Mouse (Mus musculus) central nervous system, embryonic 18 days (tissue): ENCODE measurements around the gene Slc36a3. TPM values are rescaled to one million over a fixed set of nuclear protein-coding genes. Genes with fewer than 3 reads are reported as not detected.

Experiments used
- polyA plus RNA-seq: library from polyadenylated mRNA; depleted of rRNA; stranded (reverse); fragments of >200 nt; gene quantifications from 2 replicates; pipeline ENCODE4 v1.2.3, GENCODE M21; 2012; rRNA removed

Gene Slc36a3
- polyA plus RNA-seq, result not detected in 2 replicates

DNA sequence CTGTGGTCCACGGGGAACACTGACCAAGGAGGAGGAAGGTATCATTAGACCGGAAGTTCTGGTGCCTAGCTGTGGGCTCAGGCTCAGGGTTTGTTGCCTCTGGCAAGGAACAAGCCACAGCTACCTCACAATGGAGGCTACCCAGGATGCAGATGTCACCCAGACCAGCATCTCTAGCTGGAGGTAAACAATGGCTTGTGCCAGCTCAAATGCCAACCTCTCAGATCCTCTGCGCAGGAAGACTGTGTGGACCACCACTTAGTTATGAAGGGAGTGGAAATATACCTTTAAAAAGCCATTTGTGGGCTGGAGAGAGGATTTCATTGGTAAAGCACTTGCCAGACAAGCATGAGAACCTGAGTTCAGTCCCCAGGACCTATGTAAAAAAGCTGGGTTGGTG, at the start of gene Slc36a3:
Gene Slc36a3 (minus strand): TSS at position 101 of the 400 bp plus-strand sequence.

GRCm38 (mm10) chr11:55184733-55185291, 33.3 kb upstream of the Slc36a3 start, which contains the start of gene Slc36a2:
Gene Slc36a2 (minus strand): TSS chr11:55185077.

DNA sequence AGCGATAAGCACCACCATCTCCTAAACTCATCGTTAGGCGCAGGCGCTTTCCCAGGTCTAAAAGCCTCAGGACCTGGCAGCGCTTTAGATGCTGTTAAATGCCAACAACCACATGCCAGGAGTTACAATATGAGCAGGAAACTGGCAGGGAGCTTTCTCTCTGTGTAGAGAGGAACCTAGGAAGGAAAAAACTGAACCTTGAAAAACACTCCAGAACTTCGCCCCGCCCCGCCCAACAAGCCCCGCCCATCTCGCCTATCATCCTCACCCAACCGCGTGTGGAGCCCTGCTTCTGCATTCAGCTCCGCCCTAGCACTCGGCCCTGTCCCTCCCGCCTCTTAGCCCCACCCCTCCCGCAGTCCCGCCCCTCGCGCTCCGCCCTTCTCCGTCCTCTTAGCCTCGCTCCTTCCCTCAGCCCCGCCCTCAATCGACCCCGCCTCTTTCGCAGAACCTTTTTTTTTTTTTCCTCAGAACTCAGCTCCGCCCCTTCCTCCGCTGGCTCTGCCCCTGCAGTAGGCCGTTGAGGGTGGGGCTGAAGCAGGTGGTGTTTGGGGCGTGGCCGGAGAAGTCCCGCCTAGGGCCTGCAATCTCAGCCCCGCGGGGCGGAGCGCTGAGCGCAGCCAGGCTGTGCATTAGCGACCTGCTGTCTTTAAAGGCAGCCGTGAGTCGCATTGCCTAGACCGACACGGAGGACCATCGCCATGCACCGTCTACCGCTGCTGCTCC, 53.9 kb downstream of the Slc36a3 start, which contains the start of gene Gm2a:
Gene Gm2a (plus strand): TSS at position 653 of the 726 bp plus-strand sequence.

GRCm38 (mm10) chr11:55077331-55078231, 73.9 kb downstream of the Slc36a3 start, which contains the start of gene Ccdc69:
Gene Ccdc69 (minus strand): TSS chr11:55078131.

Other genes with a start within 250 kb of the Slc36a3 start
- 11.4 and 14.7 TPM in 2 replicates for gene Gpx3, start 249.3 kb downstream of the Slc36a3 start, polyA plus RNA-seq
- gene Tnip1, start 188.8 kb downstream of the Slc36a3 start, polyA plus RNA-seq, result 11.8 and 12.5 TPM in 2 replicates
- gene Anxa6, start 118.3 kb downstream of the Slc36a3 start, polyA plus RNA-seq, result 44.2 and 55.6 TPM in 2 replicates
- 0.35 and 0.55 TPM in 2 replicates for gene Ccdc69, start 73.6 kb downstream of the Slc36a3 start, polyA plus RNA-seq
- 15.8 and 17.6 TPM in 2 replicates for gene Gm2a, start 53.6 kb downstream of the Slc36a3 start, polyA plus RNA-seq
- gene Slc36a2, start 33.4 kb upstream of the Slc36a3 start, polyA plus RNA-seq, result 0.18 and 1.3 TPM in 2 replicates
- 15.7 and 16.5 TPM in 2 replicates for gene Slc36a1, start 52.6 kb upstream of the Slc36a3 start, polyA plus RNA-seq
- 0.08 and 0.39 TPM in 2 replicates for gene Fat2, start 184.9 kb upstream of the Slc36a3 start, polyA plus RNA-seq